Mouse (Mus musculus): Measurements from ENCODE around the gene Pacsin2.

GRCm38 (mm10) chr15:83432231-83433031, 32.0 kb downstream of the Pacsin2 start:
- TF ChIP-seq CTCF (IDR thresholded peaks at IDR 0.05; ENCODE audit: low read depth, low read length), result no peak; the same call in 1 of the 2 replicates
- TF ChIP-seq POLR2A (IDR thresholded peaks at IDR 0.05; ENCODE audit: extremely low read depth, insufficient read depth, low read length), result peak; percentile 24; the same call in 1 of the 2 replicates
